Comparison of ENCODE assay signal across 12 mouse cellular contexts in the genomic region with DNA sequence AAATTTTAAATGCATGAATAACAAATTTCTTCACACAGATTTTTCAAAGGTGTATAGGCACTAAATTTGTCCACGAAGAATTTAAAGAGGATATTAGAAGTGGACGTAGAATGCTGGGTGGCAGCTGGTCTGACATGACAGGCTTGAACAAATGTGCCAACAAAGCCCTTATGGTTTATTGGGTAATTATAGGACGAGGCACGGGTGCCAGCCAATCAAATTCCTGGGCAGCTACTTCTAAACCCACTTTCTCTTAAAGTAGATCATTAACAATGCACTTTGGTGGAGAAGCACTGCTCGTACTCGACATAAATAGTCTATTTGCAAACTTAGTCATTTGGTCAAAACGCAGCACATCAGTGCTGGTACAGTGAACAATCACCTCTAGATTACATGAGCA.
"Had no signal": no experiment of that assay in that cellular context is flagged by ENCODE, and none has a peak within 500 bp of the region (broad histone marks: within the 10 kb centered on the region; RNA-seq: fewer than 3 reads in every experiment).

No protein-coding gene starts in this region.

- DNase-seq: kidney, adult 8-10 months; kidney, postnatal 25 days; liver; liver, embryonic 13.5 days; liver, postnatal 0 days; lung, postnatal 36 days; midbrain, embryonic 14.5 days; right cerebral cortex, postnatal 14 days had no signal

- H3K27ac ChIP-seq: limb, embryonic 12.5 days; liver, embryonic 13.5 days; lung, embryonic 15.5 days; neural tube, embryonic 12.5 days had no signal

- ATAC-seq: intestine, postnatal 0 days; liver, postnatal 0 days had no signal

- H3K4me3 ChIP-seq: limb, embryonic 12.5 days; liver, embryonic 13.5 days; lung, embryonic 15.5 days; neural tube, embryonic 12.5 days had no signal

- H3K9me3 ChIP-seq: limb, embryonic 12.5 days; liver, embryonic 13.5 days; lung, embryonic 15.5 days; neural tube, embryonic 12.5 days had no signal

- H3K36me3 ChIP-seq: limb, embryonic 12.5 days; liver, embryonic 13.5 days; lung, embryonic 15.5 days; neural tube, embryonic 12.5 days had no signal

- H3K27me3 ChIP-seq: limb, embryonic 12.5 days; liver, embryonic 13.5 days; lung, embryonic 15.5 days; neural tube, embryonic 12.5 days had no signal

- H3K9ac ChIP-seq: limb, embryonic 12.5 days; liver, embryonic 13.5 days; liver, postnatal 0 days; lung, embryonic 15.5 days; neural tube, embryonic 12.5 days had no signal

- H3K4me2 ChIP-seq: limb, embryonic 12.5 days; liver, embryonic 13.5 days; lung, embryonic 15.5 days; neural tube, embryonic 12.5 days had no signal

- H3K4me1 ChIP-seq: limb, embryonic 12.5 days; liver, embryonic 13.5 days; lung, embryonic 15.5 days; neural tube, embryonic 12.5 days had no signal
